ENCODE assay signal across 1 mouse cellular context in the genomic region with DNA sequence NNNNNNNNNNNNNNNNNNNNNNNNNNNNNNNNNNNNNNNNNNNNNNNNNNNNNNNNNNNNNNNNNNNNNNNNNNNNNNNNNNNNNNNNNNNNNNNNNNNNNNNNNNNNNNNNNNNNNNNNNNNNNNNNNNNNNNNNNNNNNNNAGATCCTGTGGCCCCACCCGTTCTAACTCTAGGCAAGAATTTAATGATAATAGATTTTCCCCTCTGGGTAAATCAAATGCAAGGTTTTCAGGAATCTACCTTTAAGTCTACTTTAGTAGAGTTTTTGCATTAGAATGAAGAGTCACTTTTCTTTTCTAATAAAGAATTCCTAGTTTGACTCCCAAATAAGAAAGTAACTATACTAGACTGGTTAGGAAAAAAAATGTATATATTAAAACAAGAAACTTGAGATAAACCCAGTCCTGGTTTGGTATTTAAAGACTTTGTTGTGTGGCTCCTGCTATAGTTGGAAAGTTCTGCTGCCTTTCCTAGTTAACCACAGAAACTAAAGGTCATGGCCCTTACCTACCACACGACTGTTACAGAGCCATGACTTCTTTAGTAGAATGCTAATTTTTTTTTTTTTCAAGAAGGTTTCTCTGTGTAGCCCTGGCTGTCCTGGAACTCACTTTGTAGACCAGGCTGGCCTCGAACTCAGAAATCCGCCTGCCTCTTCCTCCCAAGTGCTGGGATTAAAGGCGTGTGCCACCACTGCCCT.
A peak's percentile ranks its signal among the peaks of the same experiment; 100 is the strongest.
TF ChIP-seq lines count a peak whose summit lies in the region.

No protein-coding gene starts in this region.

TF ChIP-seq in CH12.LX, 34 proteins besides CTCF, POLR2A, EP300 and RAD21 (continued from another document):
- 0 out of 2 replicates have a peak, but pooled peaks have one; percentile 23 for TF ChIP-seq TCF12 (IDR thresholded peaks at IDR 0.05; ENCODE audit: low read depth, low read length)
- TF ChIP-seq NRF1 (IDR thresholded peaks at IDR 0.05; ENCODE audit: low read depth, low read length): no peak
